Mouse (Mus musculus) midbrain, embryonic 11.5 days (tissue): ENCODE results near the gene Slc9a6. TPM values are rescaled to one million over a fixed set of nuclear protein-coding genes. Genes with fewer than 3 reads are reported as not detected.

Experiments used
- ATAC-seq: fragments of 200-750 bp; cut with Nextera tagmentation; 2 replicates; pipeline ENCODE4 v1.8.0; 2017; ENCODE audit warnings: moderate TSS enrichment, moderate library complexity; ENCODE audit not compliant: low FRiP score
- DNase-seq: peaks from one replicate; pipeline ENCODE4 v3.0.0; 2015; ENCODE audit warnings: low spot score; ENCODE audit errors: missing footprints
- H3K27ac ChIP-seq: fragments of 300-500 bp; sonication (generic); 2 replicates; pipeline ENCODE4 v1.5.1; 2014; ENCODE audit warnings: low read depth, low read length
- H3K27me3 ChIP-seq: fragments of 300-500 bp; sonication (generic); 2 replicates; pipeline ENCODE4 v1.6.1; 2014; ENCODE audit warnings: mild to moderate bottlenecking, low read length, moderate library complexity, mixed read lengths; ENCODE audit not compliant: control insufficient read depth, insufficient read depth
- H3K36me3 ChIP-seq: fragments of 300-500 bp; sonication (generic); 2 replicates; pipeline ENCODE4 v1.6.1; 2014; ENCODE audit warnings: mild to moderate bottlenecking, low read length, moderate library complexity, mixed read lengths; ENCODE audit not compliant: control insufficient read depth, insufficient read depth
- H3K4me1 ChIP-seq: fragments of 300-500 bp; sonication (generic); 2 replicates; pipeline ENCODE4 v1.6.1; 2014; ENCODE audit warnings: low read length; ENCODE audit not compliant: control insufficient read depth, insufficient read depth
- H3K4me2 ChIP-seq: fragments of 300-500 bp; sonication (generic); 2 replicates; pipeline ENCODE4 v1.6.1; 2014; ENCODE audit warnings: mild to moderate bottlenecking, moderate library complexity
- H3K4me3 ChIP-seq: fragments of 300-500 bp; sonication (generic); 2 replicates; pipeline ENCODE4 v1.5.1; 2014; ENCODE audit warnings: low read depth, low read length
- H3K9ac ChIP-seq: fragments of 300-500 bp; sonication (generic); 2 replicates; pipeline ENCODE4 v1.6.1; 2014; ENCODE audit warnings: low read length
- H3K9me3 ChIP-seq: fragments of 300-500 bp; sonication (generic); 2 replicates; pipeline ENCODE4 v1.6.1; 2016; ENCODE audit warnings: low read length; ENCODE audit not compliant: control insufficient read depth
- WGBS: fragments of 180-500 bp; shearing (Covaris S2); extraction: QIAGEN DNeasy Blood & Tissue Kit; methylation state at CpG from one replicate; pipeline ENCODE4 v1.1.7; 2014; 5-methylcytosine and 5-hydroxymethylcytosine counted together
- polyA plus RNA-seq: library from polyadenylated mRNA; unstranded; fragments of >200 nt; fragmentation: Nextera tagmentation; extraction: Ambion mirVana; gene quantifications from 2 replicates; pipeline ENCODE4 v1.2.1, GENCODE M21; 2014

Gene Slc9a6
- polyA plus RNA-seq: 15.6 and 17.2 TPM in 2 replicates

GRCm38 (mm10) chrX:56609623-56610317 lies at the start of gene Slc9a6:
Slc9a6 (plus strand) TSS chrX:56609757.
- Histone ChIP-seq H3K4me3 (peak within 1 kb of the TSS; percentile 48), H3K4me2 (peak within 1 kb of the TSS; percentile 55), H3K27me3 (no peaks in the 10 kb centered on the region), H3K9ac (peak within 1 kb of the TSS; percentile 68), H3K9me3 (no peaks in the 10 kb centered on the region), H3K4me1 (peaks cover 2% of the 10 kb centered on the region; the same call in 1 of the 2 replicates), H3K27ac (peak within 1 kb of the TSS; percentile 28; the same call in 1 of the 2 replicates), H3K36me3 (no peaks in the 10 kb centered on the region)
- ATAC-seq: peak; percentile 98
- WGBS: 8% methylated on average over 38 of the region's 50 CpGs
- DNase-seq: peak; percentile 94

GRCm38 (mm10) chrX:56572465-56572864 lies 37.1 kb upstream of the Slc9a6 start:
- Histone ChIP-seq H3K4me2 (no peak overlapping the region), H3K36me3 (no peaks in the 10 kb centered on the region), H3K4me3 (no peak overlapping the region), H3K27ac (no peak overlapping the region), H3K4me1 (no peaks in the 10 kb centered on the region), H3K9me3 (no peaks in the 10 kb centered on the region), H3K9ac (no peak overlapping the region), H3K27me3 (no peaks in the 10 kb centered on the region)
- ATAC-seq (no peak), DNase-seq (no peak)
- WGBS: 18% methylated on average over 6 of the region's 6 CpGs

- Histone ChIP-seq H3K9me3 (no peaks in the 10 kb centered on the region), H3K4me2 (no peak overlapping the region), H3K4me3 (no peak overlapping the region), H3K4me1 (no peaks in the 10 kb centered on the region), H3K36me3 (no peaks in the 10 kb centered on the region), H3K27me3 (no peaks in the 10 kb centered on the region), H3K9ac (no peak overlapping the region), H3K27ac (no peak overlapping the region)
- no peak for ATAC-seq
- WGBS: 91% methylated on average over 2 of the region's 2 CpGs
- no peak for DNase-seq
Observed at GRCm38 (mm10) chrX:56578200-56578599, 31.4 kb upstream of the Slc9a6 start.

GRCm38 (mm10) chrX:56597219-56597886 lies 12.2 kb upstream of the Slc9a6 start:
- H3K36me3 ChIP-seq: no peaks in the 10 kb centered on the region
- H3K4me3 ChIP-seq: peak overlapping the region; percentile 63
- WGBS: 11% methylated on average over 25 of the region's 25 CpGs
- ATAC-seq (peak; percentile 70; the same call in 1 of the 2 replicates), DNase-seq (peak; percentile 88)
- peak overlapping the region; percentile 25; the same call in 1 of the 2 replicates for H3K27ac ChIP-seq
- no peaks in the 10 kb centered on the region for H3K9me3 ChIP-seq
- H3K4me2 ChIP-seq: peak overlapping the region; percentile 47
- no peaks in the 10 kb centered on the region for H3K27me3 ChIP-seq
- peaks cover 3% of the 10 kb centered on the region; the same call in 1 of the 2 replicates for H3K4me1 ChIP-seq
- H3K9ac ChIP-seq: peak overlapping the region; percentile 78

GRCm38 (mm10) chrX:56597887-56598640 lies 11.5 kb upstream of the Slc9a6 start, which contains the start of gene Mmgt1:
Mmgt1 (minus strand) TSS chrX:56598069.
- Histone ChIP-seq H3K27me3 (no peaks in the 10 kb centered on the region), H3K36me3 (no peaks in the 10 kb centered on the region), H3K27ac (peak within 1 kb of the TSS; percentile 25; the same call in 1 of the 2 replicates), H3K9me3 (no peaks in the 10 kb centered on the region), H3K9ac (peak within 1 kb of the TSS; percentile 78), H3K4me1 (peaks cover 3% of the 10 kb centered on the region; the same call in 1 of the 2 replicates), H3K4me3 (peak within 1 kb of the TSS; percentile 63), H3K4me2 (peak within 1 kb of the TSS; percentile 47)
- DNase-seq: peak; percentile 98
- ATAC-seq: peak; percentile 99
- WGBS: 7% methylated on average over 42 of the region's 44 CpGs

GRCm38 (mm10) chrX:56606536-56606935 lies 3.0 kb upstream of the Slc9a6 start:
- Histone ChIP-seq H3K27me3 (no peaks in the 10 kb centered on the region), H3K4me3 (no peak overlapping the region), H3K36me3 (no peaks in the 10 kb centered on the region), H3K27ac (no peak overlapping the region), H3K9me3 (no peaks in the 10 kb centered on the region), H3K9ac (no peak overlapping the region), H3K4me1 (peaks cover 2% of the 10 kb centered on the region; the same call in 1 of the 2 replicates), H3K4me2 (no peak overlapping the region)
- DNase-seq (no peak), ATAC-seq (no peak)
- WGBS: 75% methylated on average over 2 of the region's 2 CpGs

GRCm38 (mm10) chrX:56607032-56607710 lies 2.4 kb upstream of the Slc9a6 start:
- Histone ChIP-seq H3K9ac (no peak overlapping the region), H3K4me3 (no peak overlapping the region), H3K27ac (no peak overlapping the region), H3K9me3 (no peaks in the 10 kb centered on the region), H3K36me3 (no peaks in the 10 kb centered on the region), H3K4me2 (no peak overlapping the region), H3K27me3 (no peaks in the 10 kb centered on the region), H3K4me1 (peaks cover 2% of the 10 kb centered on the region; the same call in 1 of the 2 replicates)
- 82% methylated on average over 7 of the region's 7 CpGs for WGBS
- DNase-seq (no peak), ATAC-seq (no peak)

GRCm38 (mm10) chrX:56609285-56609622 lies 303 bp upstream of the Slc9a6 start:
- ATAC-seq (no peak), DNase-seq (no peak)
- Histone ChIP-seq H3K9ac (peak overlapping the region; percentile 42; the same call in 1 of the 2 replicates), H3K4me1 (peaks cover 2% of the 10 kb centered on the region; the same call in 1 of the 2 replicates), H3K27ac (no peak overlapping the region), H3K4me2 (peak overlapping the region; percentile 42), H3K27me3 (no peaks in the 10 kb centered on the region), H3K4me3 (peak overlapping the region; percentile 48), H3K36me3 (no peaks in the 10 kb centered on the region), H3K9me3 (no peaks in the 10 kb centered on the region)
- 25% methylated on average over 7 of the region's 7 CpGs for WGBS
